Mouse (Mus musculus) mouse embryonic stem cell (cell line): Measurements from ENCODE around the gene Gm5129.
"Not testable (repeated sequence)": the region's sequence is repeated elsewhere in the genome, so short reads cannot be mapped to it uniquely, and the experiment has no call there.

Source experiments
- in situ Hi-C, 2 experiments: fragments of 300-500 bp; cut with MboI; formaldehyde crosslinking; loops; 1 replicate in 1 of 2; 3 replicates in 1 of 2; pipeline ENCODE4 v1.14.3; 2019 to 2020; ENCODE audit warnings: low sequenced_read_pairs in 2 of 2, low pct_unique_long_range_greater_than_20kb in 1 of 2, mixed read lengths in 1 of 2; ENCODE audit not compliant: unreplicated experiment in 1 of 2

Gene Gm5129

GRCm38 (mm10) chr5:29736073-29736900 is 551 bp upstream of the Gm5129 start:
- in situ Hi-C loops = no loop called here

GRCm38 (mm10) chr5:29734831-29735510 is 765 bp downstream of the Gm5129 start:
- in situ Hi-C loops = no loop called here

GRCm38 (mm10) chr5:29726070-29726469 is 9.7 kb downstream of the Gm5129 start:
- in situ Hi-C loops = not testable (repeated sequence)

GRCm38 (mm10) chr5:29725369-29725768 is 10.4 kb downstream of the Gm5129 start:
- in situ Hi-C loops = no loop called here

- in situ Hi-C loops = no loop called here
Measured at GRCm38 (mm10) chr5:29721159-29721558, 14.6 kb downstream of the Gm5129 start.

GRCm38 (mm10) chr5:29712906-29713305 is 22.8 kb downstream of the Gm5129 start:
- in situ Hi-C loops = no loop called here

GRCm38 (mm10) chr5:29711631-29712030 is 24.1 kb downstream of the Gm5129 start:
- in situ Hi-C loops = no loop called here

GRCm38 (mm10) chr5:29708258-29708657 is 27.5 kb downstream of the Gm5129 start:
- in situ Hi-C loops = no loop called here

- in situ Hi-C loops = no loop called here
Measured at GRCm38 (mm10) chr5:29707241-29707640, 28.5 kb downstream of the Gm5129 start.

GRCm38 (mm10) chr5:29699520-29700202 is 36.1 kb downstream of the Gm5129 start:
- in situ Hi-C loops = no loop called here

GRCm38 (mm10) chr5:29698493-29698892 is 37.2 kb downstream of the Gm5129 start:
- in situ Hi-C loops = no loop called here

GRCm38 (mm10) chr5:29688352-29688751 is 47.4 kb downstream of the Gm5129 start:
- in situ Hi-C loops = loop anchor here in 1 of 2 experiments (5.0 to 10.0 kb wide), 3 partner anchors 126 to 304 kb away; no protein-coding TSS in a partner anchor

- in situ Hi-C loops = loop anchor here in 1 of 2 experiments (5.0 to 10.0 kb wide), 3 partner anchors 125 to 303 kb away; no protein-coding TSS in a partner anchor
Measured at GRCm38 (mm10) chr5:29687671-29688070, 48.1 kb downstream of the Gm5129 start.
